Mouse (Mus musculus): ENCODE results near the gene Hp.
A peak's percentile ranks its signal among the peaks of the same experiment; 100 is the strongest.

Gene Hp

GRCm38 (mm10) chr8:109564766-109565165, 14.2 kb downstream of the Hp start:
- DNase-seq (ENCODE audit: extremely low read depth, low read depth), result peak; percentile 22

- peak; percentile 66 for DNase-seq (ENCODE audit: extremely low read depth, low read depth)
Measured at GRCm38 (mm10) chr8:109563881-109564280, 15.1 kb downstream of the Hp start.

- DNase-seq (ENCODE audit: extremely low read depth, low read depth), result no peak
Measured at GRCm38 (mm10) chr8:109551663-109552062, 27.3 kb downstream of the Hp start.

- no peak for DNase-seq (ENCODE audit: extremely low read depth, low read depth)
Measured at GRCm38 (mm10) chr8:109544049-109544448, 34.9 kb downstream of the Hp start.

GRCm38 (mm10) chr8:109542748-109543519, 36.0 kb downstream of the Hp start:
- no peak for DNase-seq (ENCODE audit: extremely low read depth, low read depth)

GRCm38 (mm10) chr8:109542165-109542564, 36.8 kb downstream of the Hp start:
- DNase-seq (ENCODE audit: extremely low read depth, low read depth), result no peak

GRCm38 (mm10) chr8:109536703-109537102, 42.3 kb downstream of the Hp start:
- peak; percentile 50 for DNase-seq (ENCODE audit: extremely low read depth, low read depth)

GRCm38 (mm10) chr8:109535140-109535990, 43.6 kb downstream of the Hp start:
- peak; percentile 80 for DNase-seq (ENCODE audit: extremely low read depth, low read depth)
